Mouse (Mus musculus): ENCODE results near the gene Olfr1104.

Olfr1104 gene

GRCm38 (mm10) chr2:87026980-87027379 lies at the start of gene Olfr1104:
Olfr1104 (minus strand) TSS chr2:87027080.
- DNase-seq, result no peak

GRCm38 (mm10) chr2:87075717-87076116 lies 48.8 kb upstream of the Olfr1104 start, which contains the start of gene Olfr1107:
Olfr1107 (minus strand) TSS chr2:87075817.
- DNase-seq, result no peak

DNA sequence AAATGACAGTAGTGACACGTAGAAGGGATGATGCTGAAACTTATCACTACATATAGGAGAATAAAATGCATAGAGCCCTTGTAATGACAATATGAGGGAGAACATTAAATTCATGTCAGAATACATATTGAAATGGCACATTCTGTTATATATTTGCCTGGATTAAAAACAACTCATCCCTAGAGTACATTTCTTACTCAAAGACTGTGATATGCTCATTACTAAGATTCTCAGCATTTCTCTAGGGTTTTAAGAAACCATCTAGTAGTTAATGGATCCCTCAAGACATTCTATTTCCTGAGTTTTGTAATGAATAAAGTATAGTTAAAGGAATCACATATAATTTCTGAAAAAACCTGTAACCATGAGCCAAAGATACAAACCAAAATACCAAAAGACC lies 25.3 kb upstream of the Olfr1104 start, which contains the start of gene Olfr1106:
Olfr1106 (minus strand) TSS at position 101 of the 400 bp plus-strand sequence.
- no peak for DNase-seq

DNA sequence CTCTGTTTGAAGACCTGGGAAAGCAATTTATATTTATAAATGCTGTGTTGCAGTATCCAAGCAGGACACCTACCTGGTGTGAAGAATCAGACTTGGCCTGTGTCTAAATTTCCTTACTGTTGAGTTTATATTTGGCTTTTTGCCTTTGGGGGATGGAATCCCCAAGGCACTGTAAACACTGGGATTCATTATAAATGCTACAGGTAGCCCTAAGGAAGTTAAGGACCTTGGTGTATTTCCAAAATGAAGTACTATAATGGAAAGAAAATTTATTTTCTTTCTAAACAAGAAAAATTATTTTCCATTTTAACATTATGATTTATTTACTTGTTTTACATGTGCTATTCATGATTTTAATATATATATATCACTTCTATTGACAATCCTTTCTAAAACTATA lies 9.6 kb upstream of the Olfr1104 start, which contains the start of gene Olfr1105:
Olfr1105 (minus strand) TSS at position 101 of the 400 bp plus-strand sequence.
- no peak for DNase-seq

GRCm38 (mm10) chr2:86998098-86998497 lies 28.8 kb downstream of the Olfr1104 start, which contains the start of gene Olfr1102:
Olfr1102 (plus strand) TSS chr2:86998398.
- no peak for DNase-seq

GRCm38 (mm10) chr2:86991121-86991520 lies 35.8 kb downstream of the Olfr1104 start, which contains the start of gene Olfr1101:
Olfr1101 (minus strand) TSS chr2:86991221.
- DNase-seq, result no peak

GRCm38 (mm10) chr2:86979854-86980253 lies 47.0 kb downstream of the Olfr1104 start, which contains the start of gene Olfr1100:
Olfr1100 (minus strand) TSS chr2:86979954.
- no peak for DNase-seq

Measured in embryo, embryonic 11 days (tissue).